Mouse (Mus musculus): Measurements from ENCODE around the gene Apc2.

GRCm38 (mm10) chr10:80345122-80345521 is 49.3 kb downstream of the Apc2 start:
- TF ChIP-seq CTCF (IDR thresholded peaks at IDR 0.05; ENCODE audit: low read depth, low read length) (no peak), POLR2A (IDR thresholded peaks at IDR 0.05; ENCODE audit: borderline replicate concordance, low read depth, low read length) (no peak)

All from bone marrow macrophage, adult 2 months (primary cell).